Mouse (Mus musculus): Measurements from ENCODE around the gene Gm3500. TPM values are rescaled to one million over a fixed set of nuclear protein-coding genes. Genes with fewer than 3 reads are reported as not detected.
"Not testable (repeated sequence)": the region's sequence is repeated elsewhere in the genome, so short reads cannot be mapped to it uniquely, and the experiment has no call there.

Gene Gm3500
- total RNA-seq (2021), result not detected

DNA sequence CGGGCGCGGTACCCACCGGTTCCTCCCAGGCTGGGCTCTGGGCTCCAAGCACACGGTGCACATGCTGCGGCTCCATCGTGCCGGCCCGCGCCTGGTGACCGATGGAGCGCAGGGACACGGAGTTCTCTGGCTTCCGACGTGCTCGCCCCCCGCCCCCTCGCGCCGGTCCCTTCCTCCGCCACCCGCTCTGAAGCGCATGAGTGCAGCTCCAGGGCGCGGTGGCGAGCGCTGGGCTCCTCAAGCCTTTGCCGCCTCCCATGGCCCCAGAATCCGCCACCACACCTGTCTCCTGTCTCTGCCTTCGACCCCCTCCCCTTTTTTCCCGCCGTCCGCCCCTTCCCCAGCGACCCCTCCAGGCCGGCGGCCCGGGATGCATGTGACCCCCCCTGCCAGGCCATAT is at the start of gene Gm3500:
TSS of gene Gm3500 (minus strand) at position 101 of the 400 bp plus-strand sequence.
- DNase-seq (ENCODE audit: low spot score); intact Hi-C loops (cut with DNase I): not testable (repeated sequence)

GRCm38 (mm10) chr14:5334828-5335227 is 54.0 kb downstream of the Gm3500 start, which contains the start of gene Gm3542:
Gene Gm3542 (minus strand): TSS chr14:5334928.
- DNase-seq (ENCODE audit: low spot score); intact Hi-C loops (cut with DNase I): not testable (repeated sequence)

Other genes starting within 250 kb of the Gm3500 start
- gene Gm3317, start 224.5 kb downstream of the Gm3500 start, total RNA-seq (2021), result not detected
- not detected for gene Gm8271, start 203.3 kb downstream of the Gm3500 start, total RNA-seq (2021)
- gene Gm3526, start 128.5 kb downstream of the Gm3500 start, total RNA-seq (2021), result not detected
- gene Gm3542, start 54.1 kb downstream of the Gm3500 start, total RNA-seq (2021), result not detected
- under 1 TPM; 0.31 to 0.65 TPM for gene Gm3194, start 66.4 kb upstream of the Gm3500 start, total RNA-seq (2021)
- not detected for gene Gm8246, start 88.8 kb upstream of the Gm3500 start, total RNA-seq (2021)
- gene Gm3187, start 95.2 kb upstream of the Gm3500 start, total RNA-seq (2021), result not detected
- under 1 TPM; 0.31 to 0.39 TPM for gene Gm3488, start 112.6 kb upstream of the Gm3500 start, total RNA-seq (2021)
- gene Gm3532, start 149.4 kb upstream of the Gm3500 start, total RNA-seq (2021), result not detected
- not detected for gene Gm8265, start 244.0 kb upstream of the Gm3500 start, total RNA-seq (2021)

All from heart, postnatal 25 days (tissue).